Mouse (Mus musculus): ENCODE data around the gene Pdx1. TPM values are rescaled to one million over a fixed set of nuclear protein-coding genes. Genes with fewer than 3 reads are reported as not detected.

Gene Pdx1
- polyA plus RNA-seq, 1 experiment: not detected

DNA sequence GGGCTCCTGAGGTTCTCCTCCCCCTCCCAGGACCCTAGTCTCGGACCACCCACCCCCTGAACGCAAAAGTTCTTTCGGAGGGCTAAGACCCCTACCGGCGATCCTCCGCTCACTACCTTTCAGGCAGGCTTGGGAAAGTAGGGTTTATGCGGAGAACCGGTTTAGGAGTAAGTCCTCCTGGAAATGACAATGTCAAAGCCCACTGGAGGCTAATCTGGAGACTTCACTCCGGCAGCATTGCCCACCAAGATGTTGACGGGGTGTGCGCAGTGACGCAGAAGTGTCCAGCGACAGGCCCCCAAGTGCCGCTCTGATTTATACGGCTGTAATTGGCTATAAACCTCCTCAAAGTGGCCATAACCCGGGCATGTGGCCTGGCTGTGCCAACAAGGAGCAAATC, 35.4 kb downstream of the Pdx1 start:
- Histone ChIP-seq H3K36me3 (ENCODE audit: control insufficient read depth, insufficient read depth) (no peaks in the 10 kb centered on the region), H3K27me3 (ENCODE audit: control insufficient read depth, insufficient read depth, insufficient read length) (peaks cover 88% of the 10 kb centered on the region), H3K4me2 (ENCODE audit: low read depth) (no peak overlapping the region), H3K4me3 (no peak overlapping the region), H3K79me2 (ENCODE audit: control insufficient read depth, insufficient read depth) (no peaks in the 10 kb centered on the region), H3ac (ENCODE audit: control insufficient read depth, insufficient read length) (no peak overlapping the region)
- TF ChIP-seq CEBPB (IDR thresholded peaks at IDR 0.05; ENCODE audit: insufficient read depth, poor library complexity, severe bottlenecking) (no peak), MYOD1 (IDR thresholded peaks at IDR 0.05; ENCODE audit: control insufficient read depth in 1 of 3, insufficient read length in 2 of 3, low read depth in 2 of 3) (no peak), POLR2AphosphoS2 (IDR thresholded peaks at IDR 0.05; ENCODE audit: insufficient read length, low read depth) (no peak), MYOG (IDR thresholded peaks at IDR 0.05; ENCODE audit: control insufficient read depth in 1 of 3, insufficient read depth in 1 of 3, insufficient read length in 2 of 3, low read depth in 2 of 3) (no peak), TCF12 (IDR thresholded peaks at IDR 0.05; ENCODE audit: insufficient read depth, poor library complexity, severe bottlenecking) (no peak), SRF (IDR thresholded peaks at IDR 0.05; ENCODE audit: control insufficient read depth, insufficient read length, low read depth) (no peak), POLR2A (IDR thresholded peaks at IDR 0.05; ENCODE audit: insufficient read length, low read depth) (no peak), TCF3 (IDR thresholded peaks at IDR 0.05; ENCODE audit: insufficient read length, low read depth) (no peak), REST (IDR thresholded peaks at IDR 0.05; ENCODE audit: insufficient read depth, insufficient read length) (no peak), USF1 (IDR thresholded peaks at IDR 0.05; ENCODE audit: low read depth) (no peak), MAX (IDR thresholded peaks at IDR 0.05; ENCODE audit: low read depth) (no peak), E2F4 (IDR thresholded peaks at IDR 0.05; ENCODE audit: insufficient read depth) (no peak)

DNA sequence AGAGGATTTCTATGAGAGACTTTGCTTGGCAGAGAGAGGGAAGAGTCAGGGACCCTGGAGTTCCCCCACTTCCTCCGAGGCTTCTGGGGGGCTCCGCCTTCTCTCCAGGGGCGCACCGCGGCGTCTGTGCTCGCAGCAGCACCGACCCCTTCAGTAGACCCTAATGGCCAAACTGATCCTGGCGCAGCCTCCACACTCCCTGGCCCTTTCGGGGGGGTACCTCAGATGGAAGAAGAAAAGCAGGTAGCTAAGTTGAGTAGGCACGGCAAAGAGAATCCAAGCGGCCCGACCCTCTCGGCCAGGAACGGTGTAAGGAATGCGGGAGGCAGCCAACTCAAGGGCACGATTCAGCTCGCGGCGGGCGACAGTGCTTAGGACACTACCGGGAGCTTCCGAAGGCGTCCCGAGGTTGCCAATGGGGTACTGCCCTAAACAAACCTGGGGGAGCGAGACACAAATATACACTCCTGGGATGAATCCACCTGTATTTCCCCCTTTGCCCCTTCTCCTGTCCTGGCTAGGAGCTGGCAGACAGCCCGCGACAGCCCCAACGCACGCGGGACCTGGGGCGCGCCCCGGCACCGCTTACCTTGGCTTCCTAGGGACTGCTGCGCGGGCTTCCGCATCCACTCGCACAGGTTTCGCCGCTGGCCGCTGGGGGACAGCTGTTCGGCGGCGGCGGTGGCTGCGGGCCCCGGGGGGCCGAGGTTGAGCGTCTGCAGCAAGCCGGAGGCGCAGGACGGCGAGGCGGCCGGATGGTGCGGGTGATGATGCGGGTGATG, 36.3 kb downstream of the Pdx1 start:
- Histone ChIP-seq H3K4me2 (ENCODE audit: low read depth) (no peak overlapping the region), H3K36me3 (ENCODE audit: control insufficient read depth, insufficient read depth) (no peaks in the 10 kb centered on the region), H3ac (ENCODE audit: control insufficient read depth, insufficient read length) (no peak overlapping the region), H3K4me3 (no peak overlapping the region), H3K27me3 (ENCODE audit: control insufficient read depth, insufficient read depth, insufficient read length) (peaks cover 88% of the 10 kb centered on the region), H3K79me2 (ENCODE audit: control insufficient read depth, insufficient read depth) (no peaks in the 10 kb centered on the region)
- TF ChIP-seq E2F4 (IDR thresholded peaks at IDR 0.05; ENCODE audit: insufficient read depth) (no peak), POLR2AphosphoS2 (IDR thresholded peaks at IDR 0.05; ENCODE audit: insufficient read length, low read depth) (no peak), MAX (IDR thresholded peaks at IDR 0.05; ENCODE audit: low read depth) (no peak), CEBPB (IDR thresholded peaks at IDR 0.05; ENCODE audit: insufficient read depth, poor library complexity, severe bottlenecking) (no peak), MYOG (IDR thresholded peaks at IDR 0.05; ENCODE audit: control insufficient read depth in 1 of 3, insufficient read depth in 1 of 3, insufficient read length in 2 of 3, low read depth in 2 of 3) (no peak), POLR2A (IDR thresholded peaks at IDR 0.05; ENCODE audit: insufficient read length, low read depth) (no peak), TCF12 (IDR thresholded peaks at IDR 0.05; ENCODE audit: insufficient read depth, poor library complexity, severe bottlenecking) (no peak), TCF3 (IDR thresholded peaks at IDR 0.05; ENCODE audit: insufficient read length, low read depth) (no peak), REST (IDR thresholded peaks at IDR 0.05; ENCODE audit: insufficient read depth, insufficient read length) (no peak), SRF (IDR thresholded peaks at IDR 0.05; ENCODE audit: control insufficient read depth, insufficient read length, low read depth) (no peak), USF1 (IDR thresholded peaks at IDR 0.05; ENCODE audit: low read depth) (no peak), MYOD1 (IDR thresholded peaks at IDR 0.05; ENCODE audit: control insufficient read depth in 1 of 3, insufficient read length in 2 of 3, low read depth in 2 of 3) (no peak)

DNA sequence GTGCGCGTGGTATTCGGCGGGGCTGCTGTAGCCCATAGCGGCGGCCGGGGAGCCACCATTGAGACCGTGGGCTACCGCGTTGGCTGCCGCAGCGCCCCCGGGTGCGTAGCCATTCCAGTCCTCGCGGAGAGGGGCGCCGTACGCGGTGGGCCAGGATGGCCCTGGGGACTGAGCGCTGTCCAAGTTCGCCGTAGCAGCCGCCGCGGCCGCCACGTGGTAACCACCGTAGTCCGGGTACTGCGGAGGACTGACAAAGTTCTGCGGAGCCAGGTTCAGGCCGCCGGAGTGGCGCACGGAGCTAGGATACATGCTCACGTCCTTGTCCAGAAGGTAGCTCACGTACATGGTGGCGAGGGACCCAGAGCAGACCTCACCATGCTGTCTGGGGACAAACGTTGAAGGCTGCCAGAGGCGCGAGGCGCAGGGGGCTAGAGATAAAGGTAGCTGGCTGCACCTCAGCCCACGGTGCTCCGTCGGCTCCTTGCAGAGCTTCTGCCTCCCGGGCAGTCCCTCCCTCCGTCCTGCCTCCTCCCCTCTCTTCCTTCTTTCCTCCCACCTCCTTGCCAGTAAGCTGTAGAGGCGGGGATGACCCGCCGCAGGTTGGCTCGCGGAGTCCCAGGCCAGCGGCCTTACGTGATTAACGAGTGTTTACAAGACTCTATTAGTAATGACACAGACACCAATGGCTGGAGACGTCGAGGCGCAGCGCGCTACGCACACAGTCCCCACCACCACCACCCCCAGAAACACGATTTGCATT, 37.1 kb downstream of the Pdx1 start, which contains the start of gene Cdx2:
Cdx2 (minus strand) TSS at position 633 of the 760 bp plus-strand sequence.
- TF ChIP-seq MAX (IDR thresholded peaks at IDR 0.05; ENCODE audit: low read depth) (no peak), REST (IDR thresholded peaks at IDR 0.05; ENCODE audit: insufficient read depth, insufficient read length) (no peak), CEBPB (IDR thresholded peaks at IDR 0.05; ENCODE audit: insufficient read depth, poor library complexity, severe bottlenecking) (no peak), SRF (IDR thresholded peaks at IDR 0.05; ENCODE audit: control insufficient read depth, insufficient read length, low read depth) (no peak), TCF3 (IDR thresholded peaks at IDR 0.05; ENCODE audit: insufficient read length, low read depth) (no peak), USF1 (IDR thresholded peaks at IDR 0.05; ENCODE audit: low read depth) (no peak), TCF12 (IDR thresholded peaks at IDR 0.05; ENCODE audit: insufficient read depth, poor library complexity, severe bottlenecking) (no peak), POLR2AphosphoS2 (IDR thresholded peaks at IDR 0.05; ENCODE audit: insufficient read length, low read depth) (no peak)
- no peaks in the 10 kb centered on the region for H3K36me3 ChIP-seq (ENCODE audit: control insufficient read depth, insufficient read depth)
- H3K4me3 ChIP-seq: no peak within 1 kb of the TSS
- H3K27me3 ChIP-seq (ENCODE audit: control insufficient read depth, insufficient read depth, insufficient read length): peaks cover 81% of the 10 kb centered on the region
- H3ac ChIP-seq (ENCODE audit: control insufficient read depth, insufficient read length): no peak within 1 kb of the TSS
- no peaks in the 10 kb centered on the region for H3K79me2 ChIP-seq (ENCODE audit: control insufficient read depth, insufficient read depth)
- no peak within 1 kb of the TSS for H3K4me2 ChIP-seq (ENCODE audit: low read depth)

DNA sequence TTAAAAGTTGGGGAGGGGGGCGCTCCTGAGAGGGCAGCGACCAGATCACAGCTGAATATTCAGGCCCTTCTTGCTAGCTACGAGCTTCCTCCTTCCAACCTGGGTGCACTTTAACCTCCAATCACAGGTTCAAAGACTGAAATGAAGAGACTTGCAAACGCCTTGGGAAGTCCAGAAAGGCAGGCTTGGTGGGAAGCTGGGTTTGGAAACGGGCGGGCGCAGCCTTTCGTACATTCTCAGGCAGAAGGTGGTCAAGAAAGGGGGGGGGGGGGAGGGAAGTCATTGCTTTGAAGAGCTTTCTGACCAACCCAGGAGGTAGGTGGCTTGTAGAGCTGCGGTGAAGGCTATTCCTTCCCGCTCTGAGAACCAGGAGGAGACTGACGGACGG, 37.6 kb downstream of the Pdx1 start:
- H3ac ChIP-seq (ENCODE audit: control insufficient read depth, insufficient read length): no peak overlapping the region
- TF ChIP-seq SRF (IDR thresholded peaks at IDR 0.05; ENCODE audit: control insufficient read depth, insufficient read length, low read depth) (no peak), CEBPB (IDR thresholded peaks at IDR 0.05; ENCODE audit: insufficient read depth, poor library complexity, severe bottlenecking) (no peak), E2F4 (IDR thresholded peaks at IDR 0.05; ENCODE audit: insufficient read depth) (no peak), MAX (IDR thresholded peaks at IDR 0.05; ENCODE audit: low read depth) (no peak), USF1 (IDR thresholded peaks at IDR 0.05; ENCODE audit: low read depth) (no peak), REST (IDR thresholded peaks at IDR 0.05; ENCODE audit: insufficient read depth, insufficient read length) (no peak), TCF3 (IDR thresholded peaks at IDR 0.05; ENCODE audit: insufficient read length, low read depth) (no peak)
- no peaks in the 10 kb centered on the region for H3K79me2 ChIP-seq (ENCODE audit: control insufficient read depth, insufficient read depth)
- peaks cover 77% of the 10 kb centered on the region for H3K27me3 ChIP-seq (ENCODE audit: control insufficient read depth, insufficient read depth, insufficient read length)
- H3K36me3 ChIP-seq (ENCODE audit: control insufficient read depth, insufficient read depth): no peaks in the 10 kb centered on the region
- no peak overlapping the region for H3K4me2 ChIP-seq (ENCODE audit: low read depth)
- H3K4me3 ChIP-seq: no peak overlapping the region
